Mouse (Mus musculus): ENCODE data around the gene Lrrc9.

Gene Lrrc9

DNA sequence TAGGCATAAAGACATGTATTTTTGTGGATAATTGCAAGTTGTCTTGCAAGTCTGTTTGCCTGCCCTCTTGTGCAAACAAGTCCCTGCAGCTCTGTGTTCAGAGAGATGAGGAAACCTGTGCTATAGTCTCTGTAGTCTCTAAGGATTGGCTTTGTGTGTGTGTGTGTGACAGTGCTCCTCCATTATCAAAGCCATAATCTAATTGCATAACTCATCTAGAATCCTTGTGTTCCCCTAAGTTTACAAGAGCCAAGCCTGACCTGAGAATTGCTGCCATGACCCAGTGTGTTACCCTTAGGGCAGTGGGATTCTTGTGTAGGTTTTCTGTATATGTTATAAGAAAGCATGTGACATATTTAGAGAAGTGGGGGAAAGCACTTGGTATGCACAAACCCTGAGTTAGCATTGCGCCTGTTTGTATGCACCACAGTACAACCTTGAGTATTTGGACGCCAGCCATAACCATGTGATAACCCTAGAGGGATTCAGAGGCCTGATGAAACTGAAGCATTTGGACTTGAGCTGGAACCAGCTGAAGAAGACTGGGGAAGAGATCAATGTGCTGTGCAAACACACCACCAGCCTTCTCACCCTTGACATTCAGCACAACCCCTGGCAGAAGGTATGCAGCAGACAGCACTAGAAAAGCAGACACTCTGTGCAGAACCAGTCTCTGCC lies 35.2 kb downstream of the Lrrc9 start:
- DNase-seq (ENCODE audit: low spot score): peak; percentile 30

DNA sequence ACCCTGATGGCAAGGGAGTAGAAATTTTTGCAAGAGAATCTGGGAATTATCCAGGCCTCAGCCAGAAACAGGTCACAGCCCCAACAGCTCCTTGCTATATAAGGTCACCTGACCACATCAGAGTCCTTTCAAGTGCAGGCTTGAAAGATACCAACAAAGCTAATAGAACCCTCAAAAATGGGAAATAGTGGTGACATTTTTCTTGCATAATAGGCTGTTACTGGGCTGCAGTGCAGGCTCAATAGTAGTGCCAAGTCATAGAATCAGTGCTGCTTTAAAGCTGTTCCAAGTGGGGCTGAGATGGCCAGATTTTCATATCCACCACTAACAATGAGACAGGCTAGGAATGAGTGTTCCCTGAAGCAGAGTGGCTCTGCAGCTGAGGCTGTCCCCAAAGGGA lies 40.6 kb downstream of the Lrrc9 start:
- no peak for DNase-seq (ENCODE audit: low spot score)

DNA sequence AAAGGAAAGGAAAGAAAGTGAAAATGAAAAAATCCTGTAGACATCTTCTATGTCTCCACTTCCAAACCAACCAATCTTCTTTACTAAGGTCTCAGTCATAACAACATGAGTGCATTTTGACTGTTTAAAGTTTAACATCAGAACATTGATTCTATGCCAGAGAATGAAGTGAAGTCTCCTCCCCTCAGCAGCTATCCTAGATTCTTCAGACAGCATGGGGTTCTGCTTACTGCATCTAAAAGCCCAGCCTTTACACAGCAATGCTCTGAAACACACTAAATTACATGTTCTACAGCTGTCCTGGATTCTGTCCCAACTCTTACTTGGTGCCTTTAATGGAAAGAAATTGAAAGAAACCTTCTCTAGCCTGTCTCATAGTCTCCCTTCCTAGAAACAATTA lies 43.2 kb downstream of the Lrrc9 start:
- no peak for DNase-seq (ENCODE audit: low spot score)

DNA sequence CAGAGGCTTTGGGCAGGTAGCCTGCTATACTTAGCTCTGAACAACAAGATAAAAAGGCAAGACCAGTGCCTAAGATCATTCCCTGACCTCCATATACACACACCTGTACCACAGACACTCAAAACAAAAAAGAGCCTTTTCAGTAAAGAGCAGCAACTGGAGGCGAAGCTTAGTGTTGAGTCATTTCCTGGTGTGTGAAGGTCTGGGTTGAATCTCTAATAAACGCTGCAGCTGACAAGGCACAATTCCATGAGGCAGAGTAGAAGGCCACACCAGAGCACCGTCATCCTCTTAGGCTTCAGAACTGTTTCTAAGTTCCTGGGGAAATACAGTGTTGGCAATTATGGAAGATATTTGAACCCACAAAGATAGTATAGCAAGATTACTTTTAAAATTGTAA lies 45.8 kb downstream of the Lrrc9 start:
- no peak for DNase-seq (ENCODE audit: low spot score)

DNA sequence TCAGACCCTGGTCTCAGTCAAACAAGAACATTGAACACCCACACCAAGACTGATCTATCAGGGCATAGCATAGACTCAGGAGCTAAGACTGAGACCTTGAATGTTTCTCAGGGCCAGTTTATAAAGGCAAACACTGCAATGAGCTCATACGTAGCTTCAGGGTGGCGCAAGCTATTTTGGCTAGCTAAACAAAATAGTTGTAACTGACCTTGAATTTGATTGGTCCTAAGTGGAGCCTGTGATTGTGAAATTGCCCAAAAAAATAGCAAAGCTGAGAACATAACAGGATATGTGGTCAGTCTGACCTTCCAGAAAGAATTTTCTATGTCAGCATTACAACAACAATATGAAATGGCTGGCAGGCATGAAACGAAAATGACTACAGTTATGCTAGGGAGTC lies 48.3 kb downstream of the Lrrc9 start:
- DNase-seq (ENCODE audit: low spot score): no peak

DNA sequence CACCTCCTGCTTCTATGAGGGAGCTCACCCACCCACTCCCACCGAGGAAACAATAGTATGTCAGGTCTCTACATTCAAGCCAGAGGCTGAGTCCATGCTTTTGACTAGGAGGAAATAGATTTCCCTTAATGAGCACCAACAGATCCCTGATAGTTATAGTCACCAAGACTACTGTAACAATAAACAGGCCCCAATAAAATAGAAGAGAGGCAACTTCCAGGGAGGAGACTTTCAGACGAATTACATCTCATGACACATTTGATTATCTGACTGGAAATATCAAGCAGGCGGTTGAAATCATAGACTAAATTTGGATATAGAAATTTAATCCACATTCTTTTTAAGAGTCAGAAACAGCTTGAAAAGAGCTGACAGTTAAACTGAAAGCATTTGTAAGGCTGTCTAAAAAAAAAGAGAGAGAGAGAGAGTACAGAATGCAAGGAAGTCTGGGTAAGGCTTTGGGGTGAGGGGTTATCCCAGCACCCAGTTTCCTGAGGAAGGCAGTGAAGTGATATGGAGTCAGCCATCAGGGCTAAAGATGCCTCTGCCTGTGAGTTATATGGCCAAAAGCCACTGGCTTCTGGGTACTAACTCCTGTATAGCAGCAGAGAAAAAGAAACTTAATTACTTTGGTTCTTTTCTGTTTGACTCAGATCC lies 49.5 kb downstream of the Lrrc9 start:
- DNase-seq (ENCODE audit: low spot score): no peak

DNA sequence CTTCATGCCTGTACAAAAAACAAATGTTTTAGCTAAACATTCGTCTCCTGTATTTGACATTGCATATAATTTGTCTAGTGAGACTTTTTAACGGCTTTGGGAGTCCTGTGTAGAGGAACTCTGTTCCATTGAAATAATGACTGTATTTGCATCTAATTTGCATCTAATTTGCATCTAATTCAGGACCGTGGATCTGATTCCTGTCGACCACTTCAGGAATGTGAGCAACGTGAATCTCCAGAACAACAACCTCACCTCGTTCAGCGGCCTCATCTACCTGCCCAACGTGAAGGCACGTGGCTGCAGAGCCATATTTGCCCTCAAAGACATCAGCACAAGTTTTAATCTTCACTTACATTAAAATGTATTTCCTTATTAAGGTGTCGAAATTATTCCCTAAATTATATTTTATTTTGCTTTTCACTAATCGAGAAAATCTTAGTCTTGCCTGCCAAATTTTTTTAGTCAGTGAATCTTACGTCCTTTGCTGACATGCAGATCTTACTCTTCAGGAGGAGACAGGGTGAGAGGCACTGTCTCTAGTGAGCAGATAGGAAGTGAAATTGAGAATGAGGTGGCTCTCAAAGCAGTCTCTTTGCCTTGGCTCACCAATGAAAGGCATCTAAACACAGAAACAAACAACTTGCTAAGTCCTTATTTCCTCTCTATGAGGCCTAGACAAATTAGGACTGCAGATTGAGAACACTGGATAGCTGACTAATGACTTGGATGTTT lies 55.4 kb downstream of the Lrrc9 start:
- DNase-seq (ENCODE audit: low spot score): no peak

DNA sequence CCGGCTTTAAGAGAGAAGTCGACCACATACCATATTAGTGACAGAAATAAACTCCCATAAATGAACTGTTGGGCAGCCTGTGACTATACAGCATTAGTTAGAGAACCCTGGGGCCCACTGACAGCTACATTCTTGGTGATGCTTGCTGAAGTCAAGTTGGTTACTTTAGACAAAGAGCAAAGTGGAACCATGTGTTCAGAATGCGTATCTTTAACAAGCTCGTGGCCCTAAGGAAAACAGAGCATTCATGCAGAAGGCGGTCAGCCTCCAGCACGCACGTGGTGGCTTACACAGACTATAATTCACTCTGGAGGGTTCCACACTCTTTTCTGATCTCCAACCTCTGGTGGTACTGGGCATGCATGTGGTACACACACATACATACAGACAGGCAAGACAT lies 67.9 kb downstream of the Lrrc9 start:
- DNase-seq (ENCODE audit: low spot score): no peak

DNA sequence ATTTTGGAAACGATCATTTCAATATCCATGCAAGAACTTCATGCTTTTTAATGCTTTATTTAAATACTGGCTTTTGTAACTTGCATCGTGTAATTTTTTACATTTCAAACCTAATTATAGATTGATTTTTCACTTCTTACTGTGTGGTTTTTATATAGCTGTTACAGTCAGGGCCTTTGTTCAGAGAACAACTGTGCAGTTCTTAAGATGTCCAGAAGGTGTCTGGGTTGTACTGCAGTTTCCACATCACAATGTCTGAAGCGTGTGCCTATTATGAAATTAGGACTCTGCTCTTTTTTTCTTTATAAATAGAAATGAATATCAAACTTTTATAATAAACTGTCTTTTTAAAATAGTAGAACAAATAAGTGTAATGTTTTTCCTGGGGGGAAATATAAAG lies 73.8 kb downstream of the Lrrc9 start:
- DNase-seq (ENCODE audit: low spot score): no peak

DNA sequence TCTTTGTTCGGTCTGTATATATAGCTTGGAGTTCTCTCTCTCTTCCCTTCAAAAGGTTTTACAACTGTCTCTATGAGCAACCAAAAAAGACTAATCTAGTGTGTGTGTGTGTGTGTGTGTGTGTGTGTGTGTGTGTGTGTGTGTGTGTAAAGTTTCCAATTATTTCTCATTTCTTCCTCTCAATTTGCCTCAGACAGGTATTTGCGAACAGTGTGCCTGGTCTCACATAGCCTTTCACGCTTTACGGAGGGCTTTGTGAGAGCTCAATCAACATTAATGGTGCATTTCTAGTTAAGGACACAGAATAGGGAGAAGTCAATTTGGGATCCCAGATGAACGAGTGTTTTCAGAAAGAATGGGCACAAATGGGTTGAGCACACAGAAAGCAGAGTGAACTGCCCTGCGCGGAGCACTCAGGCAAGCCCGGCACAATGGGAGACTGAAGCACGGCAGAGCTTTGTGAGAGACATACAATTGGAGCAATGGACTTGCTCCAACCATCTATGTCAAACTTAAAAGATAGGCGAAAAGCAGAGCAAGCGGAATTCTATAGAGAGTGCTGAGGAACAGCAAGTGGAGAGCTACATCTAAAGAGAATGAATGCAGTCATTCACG lies 76.6 kb downstream of the Lrrc9 start:
- no peak for DNase-seq (ENCODE audit: low spot score)

DNA sequence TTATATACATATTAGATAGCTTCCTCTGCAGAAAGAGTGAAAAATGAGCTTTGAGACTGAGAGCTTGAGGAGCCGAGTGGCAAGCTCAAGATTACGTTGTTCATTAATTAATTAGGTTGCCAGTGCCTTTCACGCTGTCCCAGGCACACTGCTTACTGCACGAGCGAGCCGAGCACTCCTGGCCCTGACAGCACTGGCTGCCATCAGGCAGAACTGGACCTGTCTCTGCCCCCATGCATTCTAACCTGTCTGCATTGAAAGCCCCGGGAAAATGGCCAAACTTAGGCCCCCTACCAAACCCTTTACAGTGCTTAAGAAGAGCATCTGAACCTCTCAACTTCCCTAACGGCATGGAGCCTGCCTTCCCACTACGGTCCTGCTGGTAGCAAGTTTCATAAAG lies 77.7 kb downstream of the Lrrc9 start:
- no peak for DNase-seq (ENCODE audit: low spot score)

DNA sequence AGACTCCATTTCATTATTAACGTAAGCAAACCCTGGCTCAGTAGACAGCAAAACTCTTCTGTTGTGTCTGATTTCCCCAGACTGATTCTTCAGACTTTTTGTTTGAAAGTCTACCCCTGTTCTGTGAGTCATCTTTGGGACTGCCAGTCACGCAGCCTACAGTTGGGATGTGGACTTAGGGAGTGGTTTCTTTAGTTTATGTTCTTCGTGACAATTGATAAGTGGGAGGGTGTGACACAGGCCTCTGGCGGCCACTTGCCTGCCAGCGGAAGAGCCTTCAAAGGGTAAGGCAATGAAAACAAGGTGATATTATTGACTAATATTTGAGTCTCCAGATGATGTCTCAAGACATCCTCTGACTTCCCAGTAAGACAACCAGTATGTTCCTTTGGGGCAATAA lies 78.2 kb downstream of the Lrrc9 start:
- DNase-seq (ENCODE audit: low spot score): no peak

DNA sequence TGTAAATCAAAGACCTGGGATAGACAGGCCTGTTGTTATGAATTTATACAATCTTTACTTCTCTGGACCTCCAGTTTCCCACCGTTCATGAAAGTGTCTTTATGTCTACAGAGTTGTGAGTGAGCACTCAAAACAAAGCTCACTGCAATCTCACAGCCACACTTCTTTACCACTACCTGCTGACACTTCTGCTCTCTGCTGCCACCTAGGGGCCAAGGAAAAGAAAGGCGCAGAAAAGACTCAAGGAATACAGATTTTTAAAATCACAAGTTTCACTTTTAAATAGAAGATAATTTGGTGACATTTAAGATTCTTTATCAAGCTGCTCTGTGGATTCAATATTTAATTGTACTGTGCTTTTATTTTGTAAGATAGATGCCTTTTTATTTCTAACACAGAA lies 79.0 kb downstream of the Lrrc9 start:
- DNase-seq (ENCODE audit: low spot score): peak; percentile 57

DNA sequence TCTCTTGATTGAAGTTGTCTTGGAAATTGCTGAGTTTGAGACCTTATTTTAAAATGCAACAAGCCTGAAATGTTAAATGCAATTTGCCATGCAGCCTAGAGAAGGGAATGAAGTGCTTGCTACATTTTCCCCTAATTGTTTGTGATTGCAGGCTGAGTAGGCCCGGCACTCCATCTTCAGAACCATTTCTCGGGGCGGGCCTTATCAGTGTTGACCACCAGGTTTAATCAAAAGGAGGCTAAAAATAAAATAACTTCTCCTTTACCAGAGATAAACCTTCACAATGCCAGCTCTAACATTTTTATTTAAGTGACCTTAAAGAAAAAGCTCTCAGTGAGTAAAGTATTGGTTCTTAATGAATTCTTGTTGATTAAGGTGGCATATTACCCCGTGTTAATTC lies 83.9 kb downstream of the Lrrc9 start:
- no peak for DNase-seq (ENCODE audit: low spot score)

DNA sequence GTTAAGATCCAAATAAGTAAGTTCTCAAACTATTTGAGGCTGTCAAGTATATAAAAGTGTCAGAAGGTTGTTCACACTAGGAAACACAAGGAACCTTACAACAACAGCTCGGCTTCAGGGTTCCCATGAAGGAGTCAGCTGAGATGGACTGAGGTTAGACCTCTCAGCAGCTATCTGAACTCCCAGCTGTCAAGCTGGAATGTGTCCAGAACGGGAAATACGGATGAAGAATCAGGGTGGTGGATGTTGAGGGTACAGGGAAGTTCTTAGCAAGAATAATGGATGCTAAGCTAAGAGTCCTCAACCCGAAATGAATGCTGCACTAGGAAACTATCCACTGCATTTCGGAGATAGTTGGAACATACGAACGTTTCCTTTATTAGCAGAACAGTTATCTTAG lies 90.6 kb downstream of the Lrrc9 start:
- DNase-seq (ENCODE audit: low spot score): no peak

DNA sequence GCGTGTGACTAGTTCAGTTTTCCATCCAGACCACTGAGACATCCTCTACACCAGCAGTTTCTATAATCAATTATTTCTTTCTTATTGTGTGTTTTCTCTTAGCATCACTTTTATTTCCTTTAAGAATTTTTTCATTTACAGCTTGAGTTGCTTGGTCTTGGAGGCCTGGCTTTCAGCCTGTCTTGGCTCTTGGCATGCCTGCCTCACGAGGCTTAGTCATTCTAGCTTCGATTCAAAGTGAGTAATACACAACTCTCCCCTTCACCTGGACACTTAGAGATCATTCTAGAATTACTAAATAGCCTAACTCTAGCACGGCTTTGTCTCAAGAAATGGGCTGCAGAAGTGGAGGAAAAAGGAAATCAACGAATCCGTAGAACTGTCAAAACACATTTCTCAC lies 92.3 kb downstream of the Lrrc9 start:
- no peak for DNase-seq (ENCODE audit: low spot score)

DNA sequence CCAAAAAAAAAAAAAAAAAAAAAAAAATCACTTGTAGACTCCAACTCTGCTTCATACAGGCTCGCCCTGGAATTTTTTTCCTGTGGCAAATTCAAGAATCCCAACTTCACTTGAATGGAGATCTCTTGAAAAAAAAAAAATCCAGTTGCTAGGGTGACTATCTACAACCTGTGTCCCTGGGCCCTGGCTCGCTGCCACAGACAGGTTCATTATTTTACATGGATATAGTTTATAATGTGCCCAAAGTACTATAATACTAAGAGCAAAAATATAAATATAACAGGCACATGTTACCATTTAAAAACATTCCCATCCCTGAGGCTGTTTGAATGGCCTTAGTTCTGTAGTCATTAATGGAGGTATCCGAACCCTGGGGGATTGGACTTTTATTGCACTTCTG lies 93.9 kb downstream of the Lrrc9 start:
- DNase-seq (ENCODE audit: low spot score): no peak

DNA sequence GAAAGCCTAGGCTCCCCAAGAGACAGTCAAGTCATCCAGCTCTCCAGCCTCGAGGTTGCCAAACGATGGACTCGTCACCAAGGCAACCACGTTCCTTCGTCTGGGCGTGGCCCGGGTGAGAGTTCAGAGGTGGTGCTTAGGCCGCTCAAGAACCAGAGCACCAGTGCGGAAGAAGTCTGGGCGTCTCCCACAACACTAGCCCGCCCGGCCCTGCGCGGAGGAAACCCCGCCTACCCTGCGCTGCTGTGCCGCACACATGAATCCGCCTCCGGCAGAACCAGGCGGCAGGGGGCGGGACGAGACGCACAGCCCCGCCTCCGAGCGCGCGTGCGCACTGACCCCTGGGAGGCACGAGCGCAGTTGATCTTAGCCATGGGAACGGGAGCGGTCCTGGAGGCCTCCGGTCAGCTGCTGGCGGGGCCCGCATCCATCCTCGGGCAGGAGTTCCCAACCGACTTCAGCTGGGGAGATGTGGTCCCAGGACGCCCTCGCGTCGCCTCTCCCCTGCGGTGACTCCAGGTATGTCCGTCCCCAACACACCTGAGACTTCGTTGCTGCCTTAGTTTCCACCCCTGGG lies 94.4 kb downstream of the Lrrc9 start, which contains the start of gene Pcnx4:
TSS of gene Pcnx4 (plus strand) at position 363 of the 577 bp plus-strand sequence.
- peak; percentile 99 for DNase-seq (ENCODE audit: low spot score)

DNA sequence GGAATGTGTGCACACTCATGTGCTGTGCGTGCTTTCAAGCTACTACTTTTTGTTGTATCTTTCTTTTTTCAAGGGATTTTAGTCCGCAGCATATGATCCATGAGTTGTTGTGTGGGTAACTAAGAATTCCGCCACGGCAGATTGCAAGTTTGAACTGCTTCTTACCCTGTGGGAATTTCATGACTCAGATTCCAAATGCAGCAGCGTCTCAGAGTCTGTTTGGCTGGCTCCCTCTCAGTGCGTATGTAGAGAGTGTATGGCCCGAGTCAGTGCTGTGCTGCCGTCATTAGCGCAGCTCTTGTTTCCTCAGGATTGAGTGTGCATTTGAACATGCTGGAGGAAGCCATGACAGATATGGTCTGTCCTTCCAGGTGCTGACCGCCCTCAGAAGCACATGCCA lies 96.9 kb downstream of the Lrrc9 start:
- DNase-seq (ENCODE audit: low spot score): no peak

DNA sequence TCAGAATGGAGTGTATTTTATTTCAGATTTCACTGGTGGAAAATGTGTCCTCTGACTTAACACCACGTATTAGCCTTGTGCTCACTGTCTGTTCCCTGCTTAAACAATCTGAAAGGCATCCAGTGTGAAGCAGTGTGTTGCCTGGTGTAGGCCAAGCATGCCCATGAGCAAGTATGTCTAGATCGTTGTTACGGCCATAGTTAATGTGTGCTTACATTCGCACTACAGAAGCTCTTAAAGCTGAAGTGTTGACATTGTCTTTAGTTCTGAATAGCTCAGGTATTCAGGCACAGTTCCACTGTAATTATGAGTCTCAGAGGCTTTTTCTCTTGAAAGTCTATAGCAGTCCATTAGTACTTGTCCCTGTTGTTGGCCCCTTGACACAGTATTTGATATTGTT lies 112.7 kb downstream of the Lrrc9 start:
- DNase-seq (ENCODE audit: low spot score): no peak

DNA sequence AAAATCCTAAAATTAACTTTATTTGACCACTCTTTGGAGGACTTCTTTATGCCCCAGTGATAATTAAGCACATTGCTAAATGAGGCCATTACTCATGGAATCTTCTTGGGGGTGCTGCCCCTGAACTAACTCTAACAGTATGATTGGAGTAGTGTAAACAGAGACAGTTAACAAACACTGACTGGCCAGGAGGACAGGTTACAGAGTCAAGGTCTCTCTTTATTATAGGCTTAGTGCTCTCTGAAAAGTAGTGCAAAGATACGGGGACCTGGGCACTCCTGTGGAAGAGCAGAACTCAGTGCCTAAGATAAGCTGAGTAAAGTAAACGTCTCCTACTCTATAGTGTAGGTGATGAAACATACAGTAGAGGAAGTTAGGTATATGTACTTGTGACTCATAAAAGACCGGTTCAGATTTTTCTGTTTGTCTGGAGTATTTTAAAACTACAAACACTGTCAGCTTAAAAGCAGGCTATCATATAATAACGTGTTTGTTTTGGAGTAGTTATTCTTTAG lies 122.7 kb downstream of the Lrrc9 start:
- no peak for DNase-seq (ENCODE audit: low spot score)

Data from ovary, postnatal 36 days (tissue).